Mouse (Mus musculus): ENCODE data around the gene Nr4a3.

DNA sequence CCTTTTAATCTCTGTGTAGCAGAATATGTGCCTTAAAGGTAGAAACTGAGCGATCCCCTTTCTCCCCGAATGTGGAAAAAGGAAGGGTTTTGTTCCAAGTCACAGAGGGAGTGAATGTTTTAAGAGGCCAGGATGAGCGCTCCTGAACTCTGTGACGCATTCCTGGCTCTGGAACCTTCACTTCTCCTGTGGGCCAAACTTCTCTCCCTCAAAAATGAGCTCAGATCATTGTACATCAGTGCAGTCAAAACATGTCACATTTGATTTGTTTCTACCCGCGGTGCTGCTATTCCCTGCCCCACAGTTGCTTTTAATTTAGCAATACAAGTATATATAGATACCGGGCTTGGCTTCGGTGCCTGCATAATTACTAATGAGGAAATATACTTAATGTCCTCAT lies 16.8 kb downstream of the Nr4a3 start:
- no peak for TF ChIP-seq CTCF (IDR thresholded peaks at IDR 0.05; ENCODE audit: low read depth, low read length)
- TF ChIP-seq EP300 (IDR thresholded peaks at IDR 0.05; ENCODE audit: insufficient read depth, low read depth, low read length) = no peak
